Mouse (Mus musculus) E14TG2a.4 (cell line): Measurements from ENCODE around the gene Synpo2l.

Experiments
- CTCF ChIP-seq: conservative IDR thresholded peaks from 2 replicates; pipeline ENCODE4 v1.5.1; 2014; ENCODE audit warnings: low read length
- POU5F1 ChIP-seq: IDR thresholded peaks from 2 replicates; pipeline ENCODE4 v1.6.1; 2014; ENCODE audit warnings: low read length, borderline replicate concordance

- TF ChIP-seq CTCF (no peak), POU5F1 (no peak)
Measured at GRCm38 (mm10) chr14:20663601-20664000, 4.6 kb downstream of the Synpo2l start.
